Mouse (Mus musculus): ENCODE results near the gene Osgin1. TPM values are rescaled to one million over a fixed set of nuclear protein-coding genes. Genes with fewer than 3 reads are reported as not detected.

Gene Osgin1
- total RNA-seq (2023): 7.7 TPM

DNA sequence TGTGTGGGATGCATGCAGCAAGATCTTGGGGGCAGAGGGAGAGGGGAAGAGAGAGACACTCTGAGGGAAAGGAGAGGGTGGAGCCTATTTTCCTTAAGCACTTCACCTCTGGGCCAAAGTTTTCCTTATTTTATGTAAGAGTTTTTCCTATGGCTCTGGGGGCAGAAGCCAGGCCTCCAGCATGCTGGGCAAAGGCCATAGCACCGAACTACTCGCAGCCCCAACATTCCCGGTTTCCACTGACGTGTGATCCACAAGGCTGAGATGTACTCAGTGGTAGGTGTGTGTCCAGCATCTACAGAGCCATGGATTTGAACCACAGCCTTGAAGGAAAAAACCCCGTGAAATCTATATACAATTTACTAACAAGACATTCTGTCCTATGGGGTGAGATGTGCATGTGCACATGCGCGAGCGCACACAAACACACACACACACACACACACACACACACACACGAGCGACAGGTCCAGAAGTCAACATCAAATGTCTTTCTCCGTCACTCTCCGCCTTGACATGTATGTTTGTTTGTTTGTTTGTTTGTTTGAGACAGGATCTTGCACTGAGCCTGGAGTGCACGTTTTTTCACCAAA is at the start of gene Osgin1:
Gene Osgin1 (plus strand): TSS at position 543 of the 593 bp plus-strand sequence.

DNA sequence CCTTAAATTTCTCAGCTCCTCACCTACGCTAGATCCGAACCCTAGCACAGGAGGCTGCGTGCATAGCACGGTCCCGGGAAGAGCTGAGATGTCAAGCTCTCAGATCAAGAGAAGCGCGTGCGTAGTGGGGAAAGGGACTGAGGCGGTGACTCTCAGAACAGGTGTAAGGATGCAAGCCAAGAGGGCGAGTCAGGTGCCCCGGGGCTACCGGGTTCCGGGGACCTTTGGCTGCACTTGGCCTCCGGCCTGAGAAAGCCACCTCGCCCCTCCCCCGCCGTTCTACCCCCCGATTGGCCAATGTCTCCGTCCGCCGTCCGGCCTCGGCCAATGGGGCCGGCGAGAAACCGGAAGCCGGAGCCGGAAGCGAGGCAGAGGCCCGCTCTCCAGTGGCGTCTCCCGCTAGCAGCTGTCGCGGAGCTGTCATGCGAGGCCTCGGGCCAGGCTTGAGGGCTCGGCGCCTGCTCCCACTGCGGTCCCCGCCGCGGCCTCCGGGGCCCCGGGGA is 39.3 kb upstream of the Osgin1 start, which contains the start of gene Mlycd:
Gene Mlycd (plus strand): TSS at position 355 of the 503 bp plus-strand sequence.

DNA sequence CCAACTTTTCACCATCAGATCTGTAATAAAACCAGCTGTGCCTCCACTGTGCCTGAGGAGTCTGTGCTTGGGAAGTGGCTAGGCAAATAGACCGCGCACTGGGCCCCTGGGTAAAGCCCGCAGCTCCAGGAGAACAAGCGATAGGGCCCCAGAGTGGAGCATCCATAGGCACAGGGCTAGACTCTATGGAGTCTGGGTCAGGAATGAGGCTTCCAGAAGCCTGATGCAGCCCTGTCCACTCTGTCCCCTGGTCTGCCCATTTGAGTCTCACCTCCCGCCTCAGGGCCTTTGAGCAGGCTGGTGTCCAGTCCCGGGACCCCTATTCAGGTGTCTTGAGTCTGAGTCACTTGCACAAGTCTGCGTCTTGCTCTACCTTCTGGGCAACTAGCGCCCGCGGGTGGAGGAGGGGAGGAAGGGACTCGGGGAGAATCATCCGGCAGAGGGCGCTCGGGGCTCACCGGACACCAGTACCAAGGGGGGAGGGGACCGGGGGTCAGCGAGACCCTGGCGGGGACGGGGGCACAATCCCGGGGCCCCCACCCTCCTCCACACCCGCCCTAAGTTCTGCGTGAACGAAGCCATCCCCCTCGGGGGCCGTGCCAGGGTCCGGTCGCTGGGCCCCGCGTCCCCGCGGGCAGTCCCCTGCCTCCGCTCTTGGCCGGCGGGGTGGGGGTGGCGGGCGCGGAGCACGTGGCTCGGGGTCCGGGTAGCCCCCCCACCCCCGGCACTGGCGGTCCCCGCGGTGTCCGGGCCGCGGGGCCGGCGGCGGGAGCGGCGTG is 12.5 kb downstream of the Osgin1 start, which contains the start of gene Necab2:
Gene Necab2 (plus strand): TSS at position 509 of the 779 bp plus-strand sequence.

Other genes with a start within 250 kb of the Osgin1 start
- 67.8 TPM for gene Hsbp1, start 89.6 kb upstream of the Osgin1 start, total RNA-seq (2023)
- 12.2 TPM for gene Mlycd, start 39.2 kb upstream of the Osgin1 start, total RNA-seq (2023)
- not detected for gene Necab2, start 12.6 kb downstream of the Osgin1 start, total RNA-seq (2023)
- 1.4 TPM for gene Slc38a8, start 67.6 kb downstream of the Osgin1 start, total RNA-seq (2023)
- gene Mbtps1, start 124.6 kb downstream of the Osgin1 start, total RNA-seq (2023): 199 TPM
- 65.4 TPM for gene Hsdl1, start 141.1 kb downstream of the Osgin1 start, total RNA-seq (2023)
- gene Dnaaf1, start 141.1 kb downstream of the Osgin1 start, total RNA-seq (2023): not detected
- 21.8 TPM for gene Taf1c, start 171.1 kb downstream of the Osgin1 start, total RNA-seq (2023)
- not detected for gene Adad2, start 178.6 kb downstream of the Osgin1 start, total RNA-seq (2023)
- not detected for gene Kcng4, start 201.6 kb downstream of the Osgin1 start, total RNA-seq (2023)
- not detected for gene Wfdc1, start 232.2 kb downstream of the Osgin1 start, total RNA-seq (2023)